Mouse (Mus musculus) forebrain, embryonic 16.5 days (tissue): Measurements from ENCODE around the gene Ism1. TPM values are rescaled to one million over a fixed set of nuclear protein-coding genes. Genes with fewer than 3 reads are reported as not detected.

ENCODE experiments used
- ATAC-seq: fragments of 200-750 bp; cut with Nextera tagmentation; 2 replicates; pipeline ENCODE4 v1.8.0; 2017; ENCODE audit warnings: mild to moderate bottlenecking, moderate library complexity
- H3K27ac ChIP-seq: fragments of 300-500 bp; sonication (generic); 2 replicates; pipeline ENCODE4 v1.5.1; 2014; ENCODE audit warnings: low read length, control low read depth
- H3K27me3 ChIP-seq: fragments of 300-500 bp; sonication (generic); replicated peaks from 2 replicates; pipeline ENCODE4 v1.6.1; 2014; ENCODE audit warnings: low read length; ENCODE audit not compliant: control insufficient read depth, insufficient read depth
- H3K36me3 ChIP-seq: fragments of 300-500 bp; sonication (generic); 2 replicates; pipeline ENCODE4 v1.6.1; 2014; ENCODE audit not compliant: control insufficient read depth, insufficient read depth
- H3K4me1 ChIP-seq: fragments of 300-500 bp; sonication (generic); replicated peaks from 2 replicates; pipeline ENCODE4 v1.6.1; 2014; ENCODE audit warnings: low read length; ENCODE audit not compliant: control insufficient read depth, insufficient read depth
- H3K4me2 ChIP-seq: fragments of 300-500 bp; sonication (generic); 2 replicates; pipeline ENCODE4 v1.6.1; 2014; ENCODE audit warnings: mild to moderate bottlenecking, low read length, control low read depth
- H3K4me3 ChIP-seq: fragments of 300-500 bp; sonication (generic); replicated peaks from 2 replicates; pipeline ENCODE4 v1.5.1; 2014; ENCODE audit warnings: mild to moderate bottlenecking, low read length, control low read depth
- H3K9ac ChIP-seq: fragments of 300-500 bp; sonication (generic); replicated peaks from 2 replicates; pipeline ENCODE4 v1.6.1; 2014; ENCODE audit warnings: low read depth, low read length, control low read depth
- H3K9me3 ChIP-seq: fragments of 300-500 bp; sonication (generic); 2 replicates; pipeline ENCODE4 v1.6.1; 2016; ENCODE audit warnings: low read length; ENCODE audit not compliant: control insufficient read depth
- WGBS: fragments of 180-500 bp; shearing (Covaris S2); extraction: QIAGEN DNeasy Blood & Tissue Kit; methylation state at CpG from one replicate; pipeline ENCODE4 v1.1.7; 2014; 5-methylcytosine and 5-hydroxymethylcytosine counted together
- polyA plus RNA-seq: library from polyadenylated mRNA; unstranded; fragments of >200 nt; fragmentation: Nextera tagmentation; extraction: Ambion mirVana; gene quantifications from 2 replicates; pipeline ENCODE4 v1.2.1, GENCODE M21; 2015

The Ism1 gene
- polyA plus RNA-seq, 1 experiment from 2014 or later, result 0.29 TPM

DNA sequence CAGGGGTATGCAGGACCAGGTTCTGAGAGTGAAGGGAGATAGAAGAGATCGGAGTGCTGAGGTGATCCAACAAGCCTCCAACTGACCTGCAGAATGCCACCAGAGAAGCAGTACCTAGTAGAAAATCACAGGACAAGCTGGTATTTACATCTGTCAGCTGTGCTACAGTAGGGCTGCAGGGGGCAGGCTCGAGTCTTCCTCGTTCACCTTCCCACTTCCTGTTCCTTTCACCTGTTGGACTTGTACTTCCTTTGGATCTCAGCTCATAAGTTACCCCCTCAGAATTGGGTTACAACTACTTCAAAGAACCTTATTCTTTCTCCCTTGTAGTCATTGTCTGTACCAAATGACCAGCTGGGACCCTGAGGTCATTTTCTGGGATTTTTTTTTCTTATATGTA is 47.4 kb downstream of the Ism1 start:
- H3K36me3 ChIP-seq, result no peaks in the 10 kb centered on the region
- no peak overlapping the region for H3K4me3 ChIP-seq
- no peak overlapping the region for H3K9ac ChIP-seq
- no peaks in the 10 kb centered on the region; the same call in 1 of the 2 replicates for H3K27me3 ChIP-seq
- H3K27ac ChIP-seq, result no peak overlapping the region
- peaks cover 4% of the 10 kb centered on the region; the same call in 1 of the 2 replicates for H3K4me1 ChIP-seq
- 81% methylated on average over 3 of the region's 3 CpGs for WGBS
- no peak for ATAC-seq
- no peaks in the 10 kb centered on the region for H3K9me3 ChIP-seq
- no peak overlapping the region for H3K4me2 ChIP-seq

- no peak overlapping the region for H3K9ac ChIP-seq
- H3K9me3 ChIP-seq, result no peaks in the 10 kb centered on the region; the same call in 1 of the 2 replicates
- no peaks in the 10 kb centered on the region; the same call in 1 of the 2 replicates for H3K27me3 ChIP-seq
- H3K4me1 ChIP-seq, result peaks cover 4% of the 10 kb centered on the region; the same call in 1 of the 2 replicates
- WGBS, result 92% methylated on average over 2 of the region's 2 CpGs
- H3K27ac ChIP-seq, result no peak overlapping the region
- ATAC-seq, result no peak
- no peaks in the 10 kb centered on the region for H3K36me3 ChIP-seq
- no peak overlapping the region for H3K4me2 ChIP-seq
- H3K4me3 ChIP-seq, result no peak overlapping the region
These were observed 50.1 kb downstream of the Ism1 start for GRCm38 (mm10) chr2:139728060-139728459.

DNA sequence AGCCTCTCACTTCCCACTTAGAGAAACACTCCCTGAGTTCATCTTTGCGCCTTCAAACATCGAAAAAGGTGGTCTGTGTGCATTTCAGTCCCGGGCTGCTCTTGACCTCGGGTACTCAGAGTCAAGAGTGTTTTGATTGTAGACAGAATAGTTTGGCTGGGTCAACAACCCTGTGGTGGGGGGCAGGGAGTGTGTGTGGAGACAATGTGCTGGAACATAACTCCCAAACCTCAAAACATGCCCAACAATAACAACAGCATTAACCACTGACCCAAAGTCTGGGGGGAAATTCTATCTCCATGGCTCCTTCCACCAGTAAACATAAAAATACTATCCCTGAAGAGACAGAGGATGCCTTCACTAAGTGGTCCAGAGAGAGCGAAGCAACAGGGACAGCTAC is 51.4 kb downstream of the Ism1 start:
- Histone ChIP-seq H3K27ac (no peak overlapping the region), H3K4me2 (no peak overlapping the region), H3K36me3 (no peaks in the 10 kb centered on the region), H3K4me1 (peaks cover 4% of the 10 kb centered on the region; the same call in 1 of the 2 replicates), H3K9ac (no peak overlapping the region), H3K4me3 (no peak overlapping the region), H3K27me3 (no peaks in the 10 kb centered on the region; the same call in 1 of the 2 replicates), H3K9me3 (no peaks in the 10 kb centered on the region; the same call in 1 of the 2 replicates)
- 85% methylated on average over 5 of the region's 5 CpGs for WGBS
- no peak for ATAC-seq

DNA sequence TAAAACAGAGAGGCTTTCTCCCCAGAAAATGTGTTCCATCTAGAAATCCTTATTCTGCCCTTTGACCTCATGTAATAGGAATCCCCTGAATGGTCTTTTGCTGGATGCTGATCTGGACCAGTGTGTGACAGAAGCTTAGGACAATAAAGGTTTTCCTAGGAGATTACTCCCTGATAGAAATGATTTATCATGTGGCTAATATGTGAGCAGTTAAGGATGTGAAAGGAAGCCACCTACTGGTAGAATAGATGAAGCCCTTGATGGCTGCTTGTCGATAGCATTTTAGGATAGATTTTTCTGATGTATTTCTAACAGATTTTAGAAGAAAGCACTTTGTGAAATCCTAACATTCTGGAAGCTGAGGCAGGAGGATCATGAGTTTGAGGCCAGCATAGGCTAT is 64.4 kb downstream of the Ism1 start:
- WGBS, result 72% methylated on average over 1 of the region's 1 CpGs
- H3K27ac ChIP-seq, result no peak overlapping the region

GRCm38 (mm10) chr2:139757021-139757420 is 79.0 kb downstream of the Ism1 start:
- H3K36me3 ChIP-seq, result no peaks in the 10 kb centered on the region
- no peak overlapping the region for H3K4me2 ChIP-seq

More for the DNA sequence above, 64.4 kb downstream of the Ism1 start:
- peaks cover 4% of the 10 kb centered on the region; the same call in 1 of the 2 replicates for H3K4me1 ChIP-seq
- no peaks in the 10 kb centered on the region for H3K36me3 ChIP-seq
- H3K4me3 ChIP-seq, result no peak overlapping the region
- no peak overlapping the region for H3K9ac ChIP-seq
- no peak overlapping the region for H3K4me2 ChIP-seq
- no peaks in the 10 kb centered on the region for H3K27me3 ChIP-seq
- ATAC-seq, result 0 out of 2 replicates have a peak, but pooled peaks have one; percentile 49
- H3K9me3 ChIP-seq, result no peaks in the 10 kb centered on the region

DNA sequence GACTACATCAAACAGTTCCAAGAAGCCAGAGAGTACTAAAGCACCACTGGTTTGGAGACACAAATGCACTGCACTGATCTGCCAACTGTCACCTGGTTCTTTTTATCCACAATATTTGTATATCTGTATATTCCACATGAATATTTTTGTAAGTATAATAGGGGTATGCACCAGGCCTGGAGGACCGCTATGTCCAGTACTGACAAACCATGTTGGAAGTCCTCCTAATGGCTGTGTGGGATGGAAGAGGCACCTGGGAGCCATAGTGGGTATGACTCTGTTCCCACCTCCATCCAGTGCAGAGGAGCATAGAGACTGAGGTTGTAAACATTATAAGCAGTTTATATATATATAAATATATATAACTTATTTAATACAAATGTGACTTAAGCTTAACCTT is 79.5 kb downstream of the Ism1 start:
- H3K9ac ChIP-seq, result no peak overlapping the region
- no peaks in the 10 kb centered on the region for H3K9me3 ChIP-seq
- no peak overlapping the region for H3K4me3 ChIP-seq
- ATAC-seq, result no peak
- H3K4me2 ChIP-seq, result no peak overlapping the region
- no peak overlapping the region for H3K27ac ChIP-seq
- H3K4me1 ChIP-seq, result no peaks in the 10 kb centered on the region
- H3K36me3 ChIP-seq, result no peaks in the 10 kb centered on the region
- no peaks in the 10 kb centered on the region for H3K27me3 ChIP-seq
- 100% methylated on average over 1 of the region's 1 CpGs for WGBS

More at GRCm38 (mm10) chr2:139757021-139757420, 79.0 kb downstream of the Ism1 start:
- no peak overlapping the region for H3K9ac ChIP-seq
- WGBS, result 77% methylated on average over 8 of the region's 8 CpGs
- H3K4me3 ChIP-seq, result no peak overlapping the region
- peak; percentile 45; the same call in 1 of the 2 replicates for ATAC-seq
- no peaks in the 10 kb centered on the region for H3K9me3 ChIP-seq
- H3K27ac ChIP-seq, result no peak overlapping the region
- no peaks in the 10 kb centered on the region for H3K4me1 ChIP-seq
- no peaks in the 10 kb centered on the region for H3K27me3 ChIP-seq

- Histone ChIP-seq H3K27me3 (no peaks in the 10 kb centered on the region), H3K4me2 (no peak overlapping the region), H3K27ac (no peak overlapping the region), H3K9me3 (no peaks in the 10 kb centered on the region), H3K36me3 (no peaks in the 10 kb centered on the region), H3K9ac (no peak overlapping the region), H3K4me3 (no peak overlapping the region), H3K4me1 (no peaks in the 10 kb centered on the region)
- ATAC-seq, result no peak
- 67% methylated on average over 5 of the region's 5 CpGs for WGBS
These were observed 86.4 kb downstream of the Ism1 start for GRCm38 (mm10) chr2:139764355-139764754.

DNA sequence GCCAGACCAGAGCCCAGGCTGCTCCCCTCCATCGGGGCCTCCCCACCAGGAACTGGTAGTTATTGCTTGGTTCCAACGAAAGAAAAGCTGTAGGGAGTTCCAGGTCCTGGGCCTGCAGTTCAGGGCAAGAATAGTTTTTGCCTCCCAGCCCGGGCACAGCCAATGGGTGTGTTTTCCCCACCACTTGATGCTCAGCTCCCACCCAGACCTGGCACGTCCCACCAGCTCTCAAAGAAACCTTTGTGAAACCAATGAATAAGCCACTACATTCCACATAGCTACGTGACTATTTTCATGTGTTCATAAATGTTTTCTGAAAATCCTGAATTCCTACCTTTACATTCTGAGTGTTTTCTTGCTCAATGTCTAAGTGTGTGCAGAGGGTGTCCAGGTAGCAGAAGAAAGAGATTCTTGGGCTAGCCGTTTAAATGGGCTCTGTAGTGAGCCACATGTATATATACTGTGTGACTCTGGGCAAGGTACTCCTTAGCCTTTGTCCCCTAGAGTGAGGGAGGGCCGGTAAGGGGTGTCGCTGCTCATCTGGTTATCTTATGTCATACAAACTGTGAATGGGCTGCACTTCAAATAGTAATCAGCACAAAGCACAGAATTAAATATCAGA is 97.1 kb downstream of the Ism1 start:
- Histone ChIP-seq H3K4me2 (no peak overlapping the region), H3K27me3 (no peaks in the 10 kb centered on the region), H3K36me3 (no peaks in the 10 kb centered on the region), H3K27ac (no peak overlapping the region), H3K4me3 (no peak overlapping the region), H3K9me3 (no peaks in the 10 kb centered on the region), H3K4me1 (no peaks in the 10 kb centered on the region), H3K9ac (no peak overlapping the region)
- ATAC-seq, result no peak
- WGBS, result 72% methylated on average over 8 of the region's 8 CpGs

- no peak overlapping the region for H3K27ac ChIP-seq
- H3K36me3 ChIP-seq, result no peaks in the 10 kb centered on the region
- H3K27me3 ChIP-seq, result no peaks in the 10 kb centered on the region
- H3K9ac ChIP-seq, result no peak overlapping the region
- WGBS, result 33% methylated on average over 1 of the region's 1 CpGs
- H3K4me1 ChIP-seq, result no peaks in the 10 kb centered on the region
- H3K4me2 ChIP-seq, result no peak overlapping the region
- ATAC-seq, result no peak
- no peaks in the 10 kb centered on the region for H3K9me3 ChIP-seq
- no peak overlapping the region for H3K4me3 ChIP-seq
These were observed 98.7 kb downstream of the Ism1 start for GRCm38 (mm10) chr2:139776644-139777043.
